In genomic region chr5:118812421-118812820, GRCm38 (mm10) we compare ENCODE assay signal across 13 mouse cellular contexts.
DNase-seq lines count a peak whose midpoint lies in the region; ATAC-seq lines count a peak whose summit lies in the region.
"Had no signal": no experiment of that assay in that cellular context is flagged by ENCODE, and none has a peak within 500 bp of the region (broad histone marks: within the 10 kb centered on the region; RNA-seq: fewer than 3 reads in every experiment).

No protein-coding gene starts in this region.

- peaks cover 4% of the 10 kb centered on the region; the same call in 1 of the 2 replicates for H3K27me3 ChIP-seq in heart, embryonic 11.5 days (ENCODE audit: control insufficient read depth, insufficient read depth, low read length)
- H3K27me3 ChIP-seq in embryonic facial prominence, embryonic 14.5 days (replicated peaks; ENCODE audit: control insufficient read depth, insufficient read depth, low read length), result no peaks in the 10 kb centered on the region
- H3K27me3 ChIP-seq: liver, embryonic 12.5 days had no signal

- H3K27ac ChIP-seq in heart, embryonic 11.5 days (ENCODE audit: low read depth, low read length), result no peak overlapping the region
- no peak overlapping the region for H3K27ac ChIP-seq in embryonic facial prominence, embryonic 14.5 days (replicated peaks; ENCODE audit: low read depth, low read length)
- H3K27ac ChIP-seq: left cerebral cortex, adult 2 months; liver, embryonic 12.5 days; midbrain, embryonic 13.5 days had no signal

- WGBS in heart, embryonic 11.5 days (ENCODE audit: insufficient replicate concordance), result 52% methylated on average over 9 of the region's 9 CpGs
- whole genome bisulfite sequencing in embryonic facial prominence, embryonic 14.5 days, result 38% methylated on average over 9 of the region's 9 CpGs

- H3K4me3 ChIP-seq in heart, embryonic 11.5 days (ENCODE audit: low read depth, low read length), result no peak overlapping the region
- no peak overlapping the region for H3K4me3 ChIP-seq in embryonic facial prominence, embryonic 14.5 days (ENCODE audit: low read depth, low read length)
- H3K4me3 ChIP-seq: left cerebral cortex, adult 2 months; liver, embryonic 12.5 days; midbrain, embryonic 13.5 days had no signal

- peak; percentile 57 to 77 for DNase-seq in heart, adult 18-20 months
- peak; percentile 16 for DNase-seq in embryonic facial prominence, embryonic 14.5 days (ENCODE audit: low spot score)
- peak; percentile 46 to 52 for DNase-seq in heart, adult 9 months (ENCODE audit: low spot score in 2 of 2)
- DNase-seq in retina, adult 2 months (ENCODE audit: low read depth, low spot score), result peak; percentile 28
- no peak for DNase-seq in right cerebral cortex, postnatal 4 days
- no peak for DNase-seq in c-Kit-positive CD71-positive TER-119-positive erythroid progenitor cells, embryonic 14.5 days (ENCODE audit: low spot score)
- DNase-seq in right cerebral cortex, postnatal 36 days (ENCODE audit: low spot score in 2 of 2), result no peak
- DNase-seq: right cerebral cortex, postnatal 25 days; thymus, postnatal 4 days had no signal

- H3K4me1 ChIP-seq in heart, embryonic 11.5 days (ENCODE audit: control insufficient read depth, insufficient read depth, low read length), result peaks cover 12% of the 10 kb centered on the region
- no peaks in the 10 kb centered on the region for H3K4me1 ChIP-seq in embryonic facial prominence, embryonic 14.5 days (ENCODE audit: control insufficient read depth, insufficient read depth, low read length)
- H3K4me1 ChIP-seq: liver, embryonic 12.5 days; midbrain, embryonic 13.5 days had no signal

- ATAC-seq in heart, embryonic 11.5 days (replicated peaks; ENCODE audit: insufficient number of reproducible peaks, low FRiP score, low TSS enrichment), result no peak
- ATAC-seq in embryonic facial prominence, embryonic 14.5 days (ENCODE audit: low read depth), result no peak
- ATAC-seq: liver, embryonic 12.5 days; midbrain, embryonic 13.5 days had no signal

- no peak overlapping the region; the same call in 1 of the 2 replicates for H3K4me2 ChIP-seq in heart, embryonic 11.5 days
- no peak overlapping the region for H3K4me2 ChIP-seq in embryonic facial prominence, embryonic 14.5 days (ENCODE audit: low read depth, low read length)
- H3K4me2 ChIP-seq: liver, embryonic 12.5 days; midbrain, embryonic 13.5 days had no signal

- H3K9me3 ChIP-seq in heart, embryonic 11.5 days (replicated peaks; ENCODE audit: control insufficient read depth, low read length), result no peaks in the 10 kb centered on the region
- H3K9me3 ChIP-seq in embryonic facial prominence, embryonic 14.5 days (ENCODE audit: control insufficient read depth, low read length), result no peaks in the 10 kb centered on the region
- H3K9me3 ChIP-seq: liver, embryonic 12.5 days; midbrain, embryonic 13.5 days had no signal

- H3K9ac ChIP-seq in heart, embryonic 11.5 days (ENCODE audit: low read depth, low read length), result no peak overlapping the region
- H3K9ac ChIP-seq in embryonic facial prominence, embryonic 14.5 days (ENCODE audit: low read depth, low read length), result no peak overlapping the region
- H3K9ac ChIP-seq: liver, embryonic 12.5 days; midbrain, embryonic 13.5 days had no signal

- no peaks in the 10 kb centered on the region for H3K36me3 ChIP-seq in heart, embryonic 11.5 days (ENCODE audit: control insufficient read depth, insufficient read depth, low read length)
- no peaks in the 10 kb centered on the region for H3K36me3 ChIP-seq in embryonic facial prominence, embryonic 14.5 days (ENCODE audit: control insufficient read depth, insufficient read depth, low read length)
- H3K36me3 ChIP-seq: liver, embryonic 12.5 days; midbrain, embryonic 13.5 days had no signal

Comparison
In these comparisons a context has a peak if more than half of its experiments do, and no peak if none do; other contexts are left out.
1. DNase-seq: peak in heart, adult 18-20 months (2 of 2), embryonic facial prominence, embryonic 14.5 days (single experiment), heart, adult 9 months (2 of 2) and retina, adult 2 months (single experiment); none in right cerebral cortex, postnatal 4 days (single experiment), c-Kit-positive CD71-positive TER-119-positive erythroid progenitor cells, embryonic 14.5 days (single experiment) and right cerebral cortex, postnatal 36 days (0 of 2).